Mouse (Mus musculus): ENCODE results near the gene P2ry2. TPM values are rescaled to one million over a fixed set of nuclear protein-coding genes. Genes with fewer than 3 reads are reported as not detected.

P2ry2 gene
- total and polyA plus RNA-seq, 3 experiments = 0.87 to 1.7 (median 1.4) TPM

DNA sequence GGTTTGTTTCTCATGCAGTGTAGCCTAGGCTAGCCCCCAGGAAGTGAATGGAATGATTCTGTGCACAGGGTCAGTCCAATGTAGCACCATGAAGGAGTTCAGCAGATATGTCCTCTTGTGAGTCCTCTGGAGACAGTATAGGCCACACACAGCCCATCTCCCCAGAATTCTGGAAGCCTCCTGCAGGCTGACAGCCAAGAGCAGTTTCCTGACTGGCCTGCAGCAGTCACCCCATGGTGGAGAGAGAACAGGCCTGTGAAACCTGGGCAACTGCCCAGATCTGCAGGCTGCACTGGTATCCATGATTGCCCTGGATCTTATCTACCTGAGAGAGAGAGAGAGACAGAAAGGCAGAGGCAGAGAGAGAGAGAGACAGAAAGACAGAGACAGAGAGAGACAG is 18.1 kb upstream of the P2ry2 start:
- no peak overlapping the region for H3K9ac ChIP-seq (ENCODE audit: insufficient read depth, low read depth)
- H3K27me3 ChIP-seq (replicated peaks) = no peaks in the 10 kb centered on the region
- no peaks in the 10 kb centered on the region for H3K9me3 ChIP-seq (replicated peaks; ENCODE audit: low read length)
- H3K4me1 ChIP-seq (ENCODE audit: control insufficient read depth in 1 of 2, insufficient read depth in 2 of 2) = peaks cover 21 to 28% of the 10 kb centered on the region in 2 experiments
- no peak for TF ChIP-seq JUN (IDR thresholded peaks at IDR 0.05; ENCODE audit: insufficient read depth, low read depth, low read length)
- no peak for TF ChIP-seq NELFE (IDR thresholded peaks at IDR 0.05; ENCODE audit: low read depth, low read length)
- no peak for TF ChIP-seq USF1 (IDR thresholded peaks at IDR 0.05; ENCODE audit: low read depth, low read length)
- no peak for TF ChIP-seq POLR2AphosphoS2 (IDR thresholded peaks at IDR 0.05; ENCODE audit: low read depth, low read length)
- TF ChIP-seq UBTF (IDR thresholded peaks at IDR 0.05; ENCODE audit: low read depth, low read length) = no peak
- TF ChIP-seq CHD2 (IDR thresholded peaks at IDR 0.05; ENCODE audit: low read length) = no peak
- TF ChIP-seq MXI1 (IDR thresholded peaks at IDR 0.05; ENCODE audit: low read depth, low read length) = no peak
- TF ChIP-seq BHLHE40 (IDR thresholded peaks at IDR 0.05; ENCODE audit: low read depth, low read length) = no peak
- no peak for TF ChIP-seq ZMIZ1 (IDR thresholded peaks at IDR 0.05; ENCODE audit: low read depth, low read length)
- no peak for TF ChIP-seq USF2 (conservative IDR thresholded peaks at IDR 0.05; ENCODE audit: low read depth, low read length)
- TF ChIP-seq PAX5 (IDR thresholded peaks at IDR 0.05; ENCODE audit: low read length) = no peak
- TF ChIP-seq TCF12 (IDR thresholded peaks at IDR 0.05; ENCODE audit: low read depth, low read length) = no peak
- TF ChIP-seq SMC3 (IDR thresholded peaks at IDR 0.05; ENCODE audit: low read depth, low read length) = no peak
- no peak for TF ChIP-seq E2F4 (IDR thresholded peaks at IDR 0.05; ENCODE audit: insufficient replicate concordance, low read depth, low read length)
- no peak for DNase-seq (ENCODE audit: extremely low read depth)
- no peak overlapping the region for H3K4me3 ChIP-seq (replicated peaks in 1 of 3; ENCODE audit: low read depth in 2 of 3, low read length in 2 of 3, poor library complexity in 1 of 3)
- no peak overlapping the region for H3K4me2 ChIP-seq (ENCODE audit: insufficient read depth, low read depth, poor library complexity, severe bottlenecking)
- dilution Hi-C loops (cut with MboI; ENCODE audit: extremely low pct_ligation_motif_present, extremely low pct_unique_long_range_greater_than_20kb, low sequenced_read_pairs) = no loop called here
- H3K27ac ChIP-seq (ENCODE audit: insufficient read depth, low read depth) = no peak overlapping the region
- no peaks in the 10 kb centered on the region for H3K79me2 ChIP-seq (replicated peaks; ENCODE audit: control insufficient read depth, extremely low read depth, insufficient read depth, poor library complexity, severe bottlenecking)
- in situ Hi-C loops (cut with MboI; ENCODE audit: low pct_ligation_motif_present, low pct_unique_long_range_greater_than_20kb, low sequenced_read_pairs) = no loop called here
- no peaks in the 10 kb centered on the region for H3K36me3 ChIP-seq (replicated peaks in 1 of 2; ENCODE audit: control insufficient read depth in 1 of 2, insufficient read depth in 1 of 2, low read length in 1 of 2)

DNA sequence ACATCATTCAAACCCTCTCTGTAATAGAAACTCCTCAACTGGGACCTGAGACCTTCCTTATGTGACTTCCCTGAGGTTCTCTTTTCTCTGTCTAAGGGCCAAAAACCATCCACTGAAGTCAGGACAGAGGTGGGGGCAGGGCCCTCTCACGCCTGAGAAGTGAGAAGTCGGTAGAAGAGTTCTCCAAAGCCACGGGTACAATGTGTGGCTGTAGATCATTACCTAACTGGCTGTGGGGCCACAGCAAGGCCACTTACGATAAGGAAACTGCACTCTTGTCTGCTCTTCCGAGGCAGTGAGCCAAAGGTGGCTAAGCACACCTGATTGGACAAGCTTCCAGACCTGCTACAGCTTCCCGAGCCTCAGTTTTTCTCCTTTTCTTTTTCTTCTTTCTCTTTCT is 16.8 kb upstream of the P2ry2 start:
- in situ Hi-C loops (cut with MboI; ENCODE audit: low pct_ligation_motif_present, low pct_unique_long_range_greater_than_20kb, low sequenced_read_pairs) (no loop called here), dilution Hi-C loops (cut with MboI; ENCODE audit: extremely low pct_ligation_motif_present, extremely low pct_unique_long_range_greater_than_20kb, low sequenced_read_pairs) (no loop called here)
- H3K27me3 ChIP-seq (replicated peaks) = no peaks in the 10 kb centered on the region
- no peaks in the 10 kb centered on the region for H3K79me2 ChIP-seq (replicated peaks; ENCODE audit: control insufficient read depth, extremely low read depth, insufficient read depth, poor library complexity, severe bottlenecking)
- no peak overlapping the region for H3K4me2 ChIP-seq (ENCODE audit: insufficient read depth, low read depth, poor library complexity, severe bottlenecking)
- H3K36me3 ChIP-seq (replicated peaks in 1 of 2; ENCODE audit: control insufficient read depth in 1 of 2, insufficient read depth in 1 of 2, low read length in 1 of 2) = no peaks in the 10 kb centered on the region
- TF ChIP-seq MXI1 (IDR thresholded peaks at IDR 0.05; ENCODE audit: low read depth, low read length) = no peak
- TF ChIP-seq ZC3H11A (IDR thresholded peaks at IDR 0.05; ENCODE audit: low read depth, low read length) = no peak
- TF ChIP-seq NRF1 (IDR thresholded peaks at IDR 0.05; ENCODE audit: low read depth, low read length) = no peak
- no peak for TF ChIP-seq POLR2A (IDR thresholded peaks at IDR 0.05; ENCODE audit: low read depth, low read length)
- no peak for TF ChIP-seq HCFC1 (IDR thresholded peaks at IDR 0.05; ENCODE audit: low read depth, low read length)
- TF ChIP-seq USF2 (conservative IDR thresholded peaks at IDR 0.05; ENCODE audit: low read depth, low read length) = no peak
- no peak for TF ChIP-seq USF1 (IDR thresholded peaks at IDR 0.05; ENCODE audit: low read depth, low read length)
- no peak for TF ChIP-seq MAFK (IDR thresholded peaks at IDR 0.05; ENCODE audit: insufficient replicate concordance, low read length)
- no peak for TF ChIP-seq POLR2AphosphoS2 (IDR thresholded peaks at IDR 0.05; ENCODE audit: low read depth, low read length)
- DNase-seq (ENCODE audit: extremely low read depth) = no peak
- H3K4me1 ChIP-seq (ENCODE audit: control insufficient read depth in 1 of 2, insufficient read depth in 2 of 2) = peaks cover 21 to 28% of the 10 kb centered on the region in 2 experiments
- no peaks in the 10 kb centered on the region for H3K9me3 ChIP-seq (replicated peaks; ENCODE audit: low read length)
- no peak overlapping the region for H3K27ac ChIP-seq (ENCODE audit: insufficient read depth, low read depth)
- H3K9ac ChIP-seq (ENCODE audit: insufficient read depth, low read depth) = no peak overlapping the region
- H3K4me3 ChIP-seq (replicated peaks in 1 of 3; ENCODE audit: low read depth in 2 of 3, low read length in 2 of 3, poor library complexity in 1 of 3) = no peak overlapping the region
